Comparison of ENCODE assay signal across 20 mouse cellular contexts in genomic region chr13:53421189-53421588, GRCm38 (mm10). TPM values are rescaled to one million over a fixed set of nuclear protein-coding genes. Genes with fewer than 3 reads are reported as not detected.
"Had no signal": no experiment of that assay in that cellular context is flagged by ENCODE, and none has a peak within 500 bp of the region (broad histone marks: within the 10 kb centered on the region; RNA-seq: fewer than 3 reads in every experiment).

No protein-coding gene starts in this region.

- H3K9me3 ChIP-seq: neural tube, embryonic 12.5 days; neural tube, embryonic 13.5 days; neural tube, embryonic 15.5 days; stomach, embryonic 15.5 days had no signal

- H3K27ac ChIP-seq: neural tube, embryonic 12.5 days; neural tube, embryonic 13.5 days; neural tube, embryonic 15.5 days; stomach, embryonic 15.5 days; stomach, postnatal 0 days had no signal

- H3K4me3 ChIP-seq: neural tube, embryonic 12.5 days; neural tube, embryonic 13.5 days; neural tube, embryonic 15.5 days; stomach, embryonic 15.5 days had no signal

- H3K36me3 ChIP-seq: neural tube, embryonic 12.5 days; neural tube, embryonic 13.5 days; neural tube, embryonic 15.5 days; stomach, embryonic 15.5 days had no signal

- H3K4me1 ChIP-seq: neural tube, embryonic 12.5 days; neural tube, embryonic 13.5 days; neural tube, embryonic 15.5 days; stomach, embryonic 15.5 days had no signal

- H3K9ac ChIP-seq: neural tube, embryonic 12.5 days; neural tube, embryonic 13.5 days; neural tube, embryonic 15.5 days; stomach, embryonic 15.5 days had no signal

- H3K27me3 ChIP-seq: neural tube, embryonic 12.5 days; neural tube, embryonic 13.5 days; neural tube, embryonic 15.5 days; stomach, embryonic 15.5 days had no signal

- DNase-seq: retina, postnatal 1 day; right cerebral cortex, adult 18-20 months; right cerebral cortex, postnatal 14 days; right cerebral cortex, postnatal 25 days; right cerebral cortex, postnatal 4 days; spleen, adult 18-20 months; thymus, adult 18-20 months; thymus, adult 2 months; thymus, postnatal 14 days; thymus, postnatal 25 days; thymus, postnatal 36 days; thymus, postnatal 4 days had no signal

RNA-seq across cellular contexts. Expression of gene Msx2, which starts 51.7 kb away (rescaled TPM):
- total RNA-seq: neutrophil, adult 5-6 weeks had no signal
- polyA plus RNA-seq: small intestine, adult 2 months; spleen, adult 2 months had no signal
